Mouse (Mus musculus) cerebellum, postnatal 4 days (tissue): ENCODE measurements around the gene Zdhhc19.

ENCODE experiments used
- DNase-seq, 2 experiments: peaks; one replicate each; pipeline ENCODE4 v3.0.0; 2022; ENCODE audit warnings: low spot score in 2 of 2, mixed read lengths in 1 of 2

Zdhhc19 gene

GRCm38 (mm10) chr16:32516006-32516962, 20.2 kb downstream of the Zdhhc19 start:
- DNase-seq = peak in 1 of 2 experiments; percentile 33

- DNase-seq = no peak
Observed at GRCm38 (mm10) chr16:32517785-32518481, 21.9 kb downstream of the Zdhhc19 start.

GRCm38 (mm10) chr16:32519656-32520371, 23.7 kb downstream of the Zdhhc19 start:
- no peak for DNase-seq

- no peak for DNase-seq
Observed at GRCm38 (mm10) chr16:32520372-32520748, 24.3 kb downstream of the Zdhhc19 start.

- no peak for DNase-seq
Observed at GRCm38 (mm10) chr16:32522578-32523194, 26.6 kb downstream of the Zdhhc19 start.

- DNase-seq = peak in 1 of 2 experiments; percentile 46
Observed at GRCm38 (mm10) chr16:32523462-32524243, 27.6 kb downstream of the Zdhhc19 start.

GRCm38 (mm10) chr16:32524244-32524615, 28.2 kb downstream of the Zdhhc19 start:
- no peak for DNase-seq

GRCm38 (mm10) chr16:32526906-32527305, 30.8 kb downstream of the Zdhhc19 start:
- no peak for DNase-seq

GRCm38 (mm10) chr16:32532878-32533826, 37.1 kb downstream of the Zdhhc19 start:
- DNase-seq = no peak

GRCm38 (mm10) chr16:32535157-32535751, 39.2 kb downstream of the Zdhhc19 start:
- DNase-seq = no peak

GRCm38 (mm10) chr16:32537867-32538660, 42.0 kb downstream of the Zdhhc19 start:
- no peak for DNase-seq

GRCm38 (mm10) chr16:32538761-32539255, 42.7 kb downstream of the Zdhhc19 start:
- DNase-seq = no peak

- DNase-seq = no peak
Observed at GRCm38 (mm10) chr16:32541338-32542179, 45.5 kb downstream of the Zdhhc19 start.

GRCm38 (mm10) chr16:32543422-32543821, 47.4 kb downstream of the Zdhhc19 start:
- DNase-seq = no peak

GRCm38 (mm10) chr16:32547156-32548068, 51.3 kb downstream of the Zdhhc19 start:
- no peak for DNase-seq

GRCm38 (mm10) chr16:32550084-32550483, 54.0 kb downstream of the Zdhhc19 start:
- no peak for DNase-seq
